Mouse (Mus musculus) heart, postnatal 25 days (tissue): ENCODE measurements around the gene Thbs4. TPM values are rescaled to one million over a fixed set of nuclear protein-coding genes. Genes with fewer than 3 reads are reported as not detected.

Experiments used
- DNase-seq: peaks from one replicate; pipeline ENCODE4 v3.0.0; 2022; ENCODE audit warnings: low spot score
- intact Hi-C: fragments of 180-260 bp; cut with DNase I; formaldehyde crosslinking; loops from one replicate; pipeline ENCODE4 v1.15.1; 2025
- total RNA-seq, 2 experiments: library from RNA; stranded (reverse); gene quantifications; 2 replicates each; pipeline ENCODE4 v1.2.3; 2021

Gene Thbs4
- total RNA-seq, 2 experiments from 2014 or later: 3.9 to 6.0 TPM

- DNase-seq: no peak
- intact Hi-C loops: no loop called here
These were observed 61.8 kb downstream of the Thbs4 start for GRCm38 (mm10) chr13:92732836-92733235.

GRCm38 (mm10) chr13:92731811-92732210 is 62.8 kb downstream of the Thbs4 start:
- DNase-seq: no peak
- intact Hi-C loops: no loop called here

GRCm38 (mm10) chr13:92729811-92730210 is 64.8 kb downstream of the Thbs4 start:
- no peak for DNase-seq
- intact Hi-C loops: no loop called here

GRCm38 (mm10) chr13:92722389-92722788 is 72.2 kb downstream of the Thbs4 start:
- no peak for DNase-seq
- intact Hi-C loops: no loop called here

GRCm38 (mm10) chr13:92721006-92721405 is 73.6 kb downstream of the Thbs4 start:
- no peak for DNase-seq
- intact Hi-C loops: no loop called here

GRCm38 (mm10) chr13:92717851-92718665 is 76.6 kb downstream of the Thbs4 start:
- intact Hi-C loops: no loop called here

GRCm38 (mm10) chr13:92712619-92713018 is 82.0 kb downstream of the Thbs4 start:
- DNase-seq: no peak
- intact Hi-C loops: no loop called here

More at GRCm38 (mm10) chr13:92717851-92718665, 76.6 kb downstream of the Thbs4 start:
- DNase-seq: no peak

GRCm38 (mm10) chr13:92711821-92712220 is 82.8 kb downstream of the Thbs4 start:
- intact Hi-C loops: no loop called here

GRCm38 (mm10) chr13:92710361-92710760 is 84.3 kb downstream of the Thbs4 start:
- intact Hi-C loops: no loop called here
- DNase-seq: no peak

More at GRCm38 (mm10) chr13:92711821-92712220, 82.8 kb downstream of the Thbs4 start:
- no peak for DNase-seq

GRCm38 (mm10) chr13:92709535-92709934 is 85.1 kb downstream of the Thbs4 start:
- DNase-seq: no peak
- intact Hi-C loops: no loop called here

- DNase-seq: no peak
- intact Hi-C loops: no loop called here
These were observed 86.2 kb downstream of the Thbs4 start for GRCm38 (mm10) chr13:92708466-92708865.

GRCm38 (mm10) chr13:92707941-92708340 is 86.7 kb downstream of the Thbs4 start:
- intact Hi-C loops: no loop called here
- no peak for DNase-seq

- intact Hi-C loops: no loop called here
- DNase-seq: no peak
These were observed 88.1 kb downstream of the Thbs4 start for GRCm38 (mm10) chr13:92706342-92707061.

- no peak for DNase-seq
- intact Hi-C loops: no loop called here
These were observed 89.5 kb downstream of the Thbs4 start for GRCm38 (mm10) chr13:92705016-92705535.

GRCm38 (mm10) chr13:92704189-92704588 is 90.4 kb downstream of the Thbs4 start:
- intact Hi-C loops: no loop called here
- DNase-seq: no peak

GRCm38 (mm10) chr13:92703241-92704027 is 91.2 kb downstream of the Thbs4 start:
- no peak for DNase-seq
- intact Hi-C loops: no loop called here

- DNase-seq: no peak
- intact Hi-C loops: no loop called here
These were observed 92.6 kb downstream of the Thbs4 start for GRCm38 (mm10) chr13:92702035-92702434.
